Mouse (Mus musculus) limb, embryonic 10.5 days (tissue): ENCODE data around the gene Crlf1. TPM values are rescaled to one million over a fixed set of nuclear protein-coding genes. Genes with fewer than 3 reads are reported as not detected.

Source experiments
- polyA plus RNA-seq: library from polyadenylated mRNA; unstranded; fragments of >200 nt; fragmentation: Nextera tagmentation; extraction: Ambion mirVana; gene quantifications from 2 replicates; pipeline ENCODE4 v1.2.1, GENCODE M21; 2016

Crlf1 gene
- polyA plus RNA-seq, 1 experiment from 2014 or later: 126 TPM

Other genes with a start within 250 kb of the Crlf1 start
- gene Homer3, start 210.3 kb upstream of the Crlf1 start, polyA plus RNA-seq: 139 and 151 TPM in 2 replicates
- 58.9 and 59.4 TPM in 2 replicates for gene Ddx49, start 190.7 kb upstream of the Crlf1 start, polyA plus RNA-seq
- 293 and 321 TPM in 2 replicates for gene Cope, start 190.6 kb upstream of the Crlf1 start, polyA plus RNA-seq
- 3.2 and 4.6 TPM in 2 replicates for gene Cers1, start 177.4 kb upstream of the Crlf1 start, polyA plus RNA-seq
- 7.9 and 13.8 TPM in 2 replicates for gene Gdf1, start 163.3 kb upstream of the Crlf1 start, polyA plus RNA-seq
- gene Upf1, start 139.9 kb upstream of the Crlf1 start, polyA plus RNA-seq: 25.6 and 26.7 TPM in 2 replicates
- 0.08 and 0.35 TPM in 2 replicates for gene Comp, start 119.6 kb upstream of the Crlf1 start, polyA plus RNA-seq
- 20.1 and 23.2 TPM in 2 replicates for gene Crtc1, start 53.6 kb upstream of the Crlf1 start, polyA plus RNA-seq
- gene Klhl26, start 16.2 kb upstream of the Crlf1 start, polyA plus RNA-seq: 24.1 and 29.0 TPM in 2 replicates
- 22.4 and 23.7 TPM in 2 replicates for gene Tmem59l, start 5.8 kb upstream of the Crlf1 start, polyA plus RNA-seq
- 126 and 143 TPM in 2 replicates for gene Rex1bd, start 13.6 kb downstream of the Crlf1 start, polyA plus RNA-seq
- gene Uba52, start 17.6 kb downstream of the Crlf1 start, polyA plus RNA-seq: 877 and 996 TPM in 2 replicates
- gene Fkbp8, start 34.6 kb downstream of the Crlf1 start, polyA plus RNA-seq: 297 and 310 TPM in 2 replicates
- 45.4 and 46.6 TPM in 2 replicates for gene Kxd1, start 34.8 kb downstream of the Crlf1 start, polyA plus RNA-seq
- gene Ell, start 46.3 kb downstream of the Crlf1 start, polyA plus RNA-seq: 20.9 and 26.1 TPM in 2 replicates
- gene Isyna1, start 101.2 kb downstream of the Crlf1 start, polyA plus RNA-seq: 214 and 225 TPM in 2 replicates
- 164 and 182 TPM in 2 replicates for gene Ssbp4, start 115.7 kb downstream of the Crlf1 start, polyA plus RNA-seq
- 0.38 and 0.64 TPM in 2 replicates for gene Lrrc25, start 123.0 kb downstream of the Crlf1 start, polyA plus RNA-seq
- not detected in 2 replicates for gene Gdf15, start 139.3 kb downstream of the Crlf1 start, polyA plus RNA-seq
- gene Pgpep1, start 167.2 kb downstream of the Crlf1 start, polyA plus RNA-seq: 44.7 and 45.0 TPM in 2 replicates
- 405 and 438 TPM in 2 replicates for gene Lsm4, start 180.1 kb downstream of the Crlf1 start, polyA plus RNA-seq
- 69.0 and 80.6 TPM in 2 replicates for gene Jund, start 205.8 kb downstream of the Crlf1 start, polyA plus RNA-seq
- not detected in 2 replicates for gene Iqcn, start 210.3 kb downstream of the Crlf1 start, polyA plus RNA-seq
- gene Gm3336, start 225.4 kb downstream of the Crlf1 start, polyA plus RNA-seq: not detected in 2 replicates
- 0.10 and 0.25 TPM in 2 replicates for gene Pde4c, start 230.6 kb downstream of the Crlf1 start, polyA plus RNA-seq